Mouse (Mus musculus) cerebellum, adult 2 months (tissue): ENCODE measurements at regions not wholly inside any gene's neighbourhood (a gene's known extent, or its start where the extent isn't known, plus 50 kb on each side); places are given as distances from the start of the nearest gene placed in this dataset.

ENCODE experiments used
- DNase-seq, 2 experiments: peaks; one replicate each; pipeline ENCODE4 v3.0.0; 2021
- H3K27ac ChIP-seq: fragments of 200-500 bp; 2 replicates; pipeline ENCODE4 v1.5.1; 2012; ENCODE audit warnings: low read length, control low read depth, inconsistent platforms; ENCODE audit not compliant: insufficient read depth
- H3K27me3 ChIP-seq: fragments of 200-500 bp; 2 replicates; pipeline ENCODE4 v1.6.1; 2012; ENCODE audit warnings: inconsistent platforms, mild to moderate bottlenecking, low read length, moderate library complexity; ENCODE audit not compliant: control insufficient read depth, insufficient read depth
- H3K4me1 ChIP-seq: fragments of 200-500 bp; 2 replicates; pipeline ENCODE4 v1.6.1; 2011; ENCODE audit warnings: low read length; ENCODE audit not compliant: control insufficient read depth, insufficient read depth
- H3K4me3 ChIP-seq: fragments of 200-500 bp; replicated peaks from 2 replicates; pipeline ENCODE3; 2011; ENCODE audit warnings: mild to moderate bottlenecking, low read depth, low read length, control low read depth; ENCODE audit not compliant: insufficient read depth
- CTCF ChIP-seq: fragments of 200-500 bp; IDR thresholded peaks from 2 replicates; pipeline ENCODE4 v1.5.1; 2011; ENCODE audit warnings: low read depth, mild to moderate bottlenecking, control low read depth, low read length, moderate library complexity, borderline replicate concordance; ENCODE audit not compliant: insufficient read depth
- POLR2A ChIP-seq: fragments of 200-500 bp; IDR thresholded peaks from 2 replicates; pipeline ENCODE4 v1.6.1; 2011; ENCODE audit warnings: low read length, control low read depth, borderline replicate concordance; ENCODE audit not compliant: insufficient read depth
- WGBS: fragments of 180-500 bp; shearing (Covaris S2); methylation state at CpG from one replicate; pipeline ENCODE4 v1.1.7; 2018; 5-methylcytosine and 5-hydroxymethylcytosine counted together

- Histone ChIP-seq H3K27ac (no peak overlapping the region), H3K27me3 (no peaks in the 10 kb centered on the region), H3K4me1 (no peaks in the 10 kb centered on the region), H3K4me3 (no peak overlapping the region)
- TF ChIP-seq POLR2A (no peak), CTCF (no peak)
- WGBS: 42% methylated on average over 1 of the region's 1 CpGs
- no peak for DNase-seq
Measured at GRCm38 (mm10) chrX:68512213-68512766, 166.1 kb upstream of the Fmr1 start.

GRCm38 (mm10) chrX:68546561-68546960 is 131.8 kb upstream of the Fmr1 start:
- WGBS: 52% methylated on average over 2 of the region's 2 CpGs
- no peak for TF ChIP-seq POLR2A
- no peak for TF ChIP-seq CTCF
- no peak overlapping the region for H3K4me3 ChIP-seq
- H3K27me3 ChIP-seq: no peaks in the 10 kb centered on the region
- H3K4me1 ChIP-seq: no peaks in the 10 kb centered on the region
- DNase-seq: no peak
- no peak overlapping the region for H3K27ac ChIP-seq

- Histone ChIP-seq H3K27ac (no peak overlapping the region), H3K27me3 (no peaks in the 10 kb centered on the region), H3K4me3 (no peak overlapping the region), H3K4me1 (no peaks in the 10 kb centered on the region)
- DNase-seq: no peak
- no peak for TF ChIP-seq CTCF
- no peak for TF ChIP-seq POLR2A
Measured at GRCm38 (mm10) chrX:68554031-68554430, 124.3 kb upstream of the Fmr1 start.

GRCm38 (mm10) chrX:68557717-68558116 is 120.6 kb upstream of the Fmr1 start:
- WGBS: 85% methylated on average over 2 of the region's 2 CpGs
- H3K27ac ChIP-seq: no peak overlapping the region
- DNase-seq: no peak

GRCm38 (mm10) chrX:68585246-68585645 is 93.1 kb upstream of the Fmr1 start:
- TF ChIP-seq POLR2A (no peak), CTCF (peak; percentile 54)
- H3K4me3 ChIP-seq: no peak overlapping the region
- 16% methylated on average over 9 of the region's 9 CpGs for WGBS

More at GRCm38 (mm10) chrX:68557717-68558116, 120.6 kb upstream of the Fmr1 start:
- Histone ChIP-seq H3K4me1 (no peaks in the 10 kb centered on the region), H3K4me3 (no peak overlapping the region), H3K27me3 (no peaks in the 10 kb centered on the region)
- TF ChIP-seq CTCF (no peak), POLR2A (no peak)

GRCm38 (mm10) chrX:68622141-68622540 is 56.2 kb upstream of the Fmr1 start:
- H3K4me3 ChIP-seq: no peak overlapping the region
- TF ChIP-seq CTCF (no peak), POLR2A (no peak)
- no peaks in the 10 kb centered on the region for H3K27me3 ChIP-seq
- DNase-seq: no peak
- WGBS: 70% methylated on average over 3 of the region's 3 CpGs
- H3K27ac ChIP-seq: no peak overlapping the region
- H3K4me1 ChIP-seq: no peaks in the 10 kb centered on the region

More at GRCm38 (mm10) chrX:68585246-68585645, 93.1 kb upstream of the Fmr1 start:
- no peaks in the 10 kb centered on the region for H3K27me3 ChIP-seq
- H3K27ac ChIP-seq: no peak overlapping the region
- DNase-seq: peak; percentile 39 to 40
- H3K4me1 ChIP-seq: no peaks in the 10 kb centered on the region
